Mouse (Mus musculus): Measurements from ENCODE around the gene Zfp385c. TPM values are rescaled to one million over a fixed set of nuclear protein-coding genes. Genes with fewer than 3 reads are reported as not detected.

Zfp385c gene
- 0.26 TPM in 1 of 2 replicates, not detected in the other for polyA plus RNA-seq (2014; fragmentation: Nextera tagmentation; extraction: Ambion mirVana)

- Histone ChIP-seq H3K27ac (ENCODE audit: low read depth) (no peak within 1 kb of the TSS), H3K4me3 (ENCODE audit: low read depth, low read length) (peak within 1 kb of the TSS; percentile 27), H3K4me2 (ENCODE audit: low read length) (peak within 1 kb of the TSS; percentile 59), H3K4me1 (replicated peaks; ENCODE audit: control insufficient read depth, insufficient read depth, low read length) (peaks cover 7% of the 10 kb centered on the region; the same call in 1 of the 2 replicates), H3K9ac (ENCODE audit: low read length) (0 out of 2 replicates have a peak within 1 kb of the TSS, but pooled peaks have one; percentile 20), H3K9me3 (ENCODE audit: control insufficient read depth, low read length) (no peaks in the 10 kb centered on the region), H3K27me3 (replicated peaks; ENCODE audit: control insufficient read depth, insufficient read depth, low read length) (peaks cover 16% of the 10 kb centered on the region), H3K36me3 (ENCODE audit: control insufficient read depth, insufficient read depth, low read length) (no peaks in the 10 kb centered on the region)
- WGBS: 2% methylated on average over 23 of the region's 23 CpGs
- peak; percentile 67 for DNase-seq (ENCODE audit: low spot score)
- no peak for ATAC-seq (replicated peaks; ENCODE audit: low FRiP score, low TSS enrichment, low read depth)
Measured at GRCm38 (mm10) chr11:100692164-100692616, at the start of gene Zfp385c. Gene Zfp385c (minus strand): TSS chr11:100692455.

GRCm38 (mm10) chr11:100741348-100741747 is 49.1 kb upstream of the Zfp385c start:
- Histone ChIP-seq H3K4me3 (ENCODE audit: low read depth, low read length) (no peak overlapping the region), H3K9ac (ENCODE audit: low read length) (no peak overlapping the region), H3K4me2 (ENCODE audit: low read length) (no peak overlapping the region), H3K27me3 (replicated peaks; ENCODE audit: control insufficient read depth, insufficient read depth, low read length) (no peaks in the 10 kb centered on the region), H3K4me1 (replicated peaks; ENCODE audit: control insufficient read depth, insufficient read depth, low read length) (peaks cover 12% of the 10 kb centered on the region), H3K36me3 (ENCODE audit: control insufficient read depth, insufficient read depth, low read length) (no peaks in the 10 kb centered on the region), H3K9me3 (ENCODE audit: control insufficient read depth, low read length) (no peaks in the 10 kb centered on the region), H3K27ac (ENCODE audit: low read depth) (no peak overlapping the region)
- DNase-seq (ENCODE audit: low spot score): no peak
- no peak for ATAC-seq (replicated peaks; ENCODE audit: low FRiP score, low TSS enrichment, low read depth)
- 73% methylated on average over 6 of the region's 6 CpGs for whole genome bisulfite sequencing

- peak overlapping the region; percentile 56 for H3K9ac ChIP-seq (ENCODE audit: low read length)
- no peaks in the 10 kb centered on the region for H3K9me3 ChIP-seq (ENCODE audit: control insufficient read depth, low read length)
- 0 out of 2 replicates have a peak, but pooled peaks have one; percentile 7 for ATAC-seq (replicated peaks; ENCODE audit: low FRiP score, low TSS enrichment, low read depth)
- no peaks in the 10 kb centered on the region for H3K27me3 ChIP-seq (replicated peaks; ENCODE audit: control insufficient read depth, insufficient read depth, low read length)
- H3K4me1 ChIP-seq (replicated peaks; ENCODE audit: control insufficient read depth, insufficient read depth, low read length): peaks cover 18% of the 10 kb centered on the region
- no peak overlapping the region for H3K27ac ChIP-seq (ENCODE audit: low read depth)
- peak overlapping the region; percentile 98 for H3K4me3 ChIP-seq (ENCODE audit: low read depth, low read length)
- H3K4me2 ChIP-seq (ENCODE audit: low read length): peak overlapping the region; percentile 76
- DNase-seq (ENCODE audit: low spot score): no peak
- no peaks in the 10 kb centered on the region for H3K36me3 ChIP-seq (ENCODE audit: control insufficient read depth, insufficient read depth, low read length)
- 16% methylated on average over 5 of the region's 5 CpGs for WGBS
Measured at GRCm38 (mm10) chr11:100738749-100739148, 46.5 kb upstream of the Zfp385c start.

- ATAC-seq (replicated peaks; ENCODE audit: low FRiP score, low TSS enrichment, low read depth): peak; percentile 99
- WGBS: under 1% methylated on average over 39 of the region's 39 CpGs
- Histone ChIP-seq H3K36me3 (ENCODE audit: control insufficient read depth, insufficient read depth, low read length) (no peaks in the 10 kb centered on the region), H3K9me3 (ENCODE audit: control insufficient read depth, low read length) (no peaks in the 10 kb centered on the region), H3K4me2 (ENCODE audit: low read length) (peak within 1 kb of the TSS; percentile 86), H3K27ac (ENCODE audit: low read depth) (peak within 1 kb of the TSS; percentile 69), H3K27me3 (replicated peaks; ENCODE audit: control insufficient read depth, insufficient read depth, low read length) (no peaks in the 10 kb centered on the region), H3K9ac (ENCODE audit: low read length) (peak within 1 kb of the TSS; percentile 92), H3K4me3 (ENCODE audit: low read depth, low read length) (peak within 1 kb of the TSS; percentile 98), H3K4me1 (replicated peaks; ENCODE audit: control insufficient read depth, insufficient read depth, low read length) (peaks cover 18% of the 10 kb centered on the region)
- DNase-seq (ENCODE audit: low spot score): peak; percentile 98
Measured at GRCm38 (mm10) chr11:100738066-100738604, 45.9 kb upstream of the Zfp385c start, which contains the start of gene Rab5c. Gene Rab5c (minus strand): TSS chr11:100738215.

- Histone ChIP-seq H3K27ac (ENCODE audit: low read depth) (peak overlapping the region; percentile 43; the same call in 1 of the 2 replicates), H3K27me3 (replicated peaks; ENCODE audit: control insufficient read depth, insufficient read depth, low read length) (no peaks in the 10 kb centered on the region), H3K36me3 (ENCODE audit: control insufficient read depth, insufficient read depth, low read length) (0 out of 2 replicates have a peak, but pooled peaks cover 4% of the 10 kb centered on the region), H3K4me1 (replicated peaks; ENCODE audit: control insufficient read depth, insufficient read depth, low read length) (peaks cover 18% of the 10 kb centered on the region), H3K4me3 (ENCODE audit: low read depth, low read length) (peak overlapping the region; percentile 98), H3K4me2 (ENCODE audit: low read length) (peak overlapping the region; percentile 86), H3K9ac (ENCODE audit: low read length) (peak overlapping the region; percentile 92), H3K9me3 (ENCODE audit: control insufficient read depth, low read length) (no peaks in the 10 kb centered on the region)
- no peak for ATAC-seq (replicated peaks; ENCODE audit: low FRiP score, low TSS enrichment, low read depth)
- WGBS: 1% methylated on average over 13 of the region's 13 CpGs
- no peak for DNase-seq (ENCODE audit: low spot score)
Measured at GRCm38 (mm10) chr11:100737105-100737733, 45.0 kb upstream of the Zfp385c start.

- H3K27me3 ChIP-seq (replicated peaks; ENCODE audit: control insufficient read depth, insufficient read depth, low read length): no peaks in the 10 kb centered on the region
- no peak for ATAC-seq (replicated peaks; ENCODE audit: low FRiP score, low TSS enrichment, low read depth)
Measured at GRCm38 (mm10) chr11:100736746-100737080, 44.5 kb upstream of the Zfp385c start.

GRCm38 (mm10) chr11:100735954-100736745 is 43.9 kb upstream of the Zfp385c start:
- no peaks in the 10 kb centered on the region for H3K9me3 ChIP-seq (ENCODE audit: control insufficient read depth, low read length)
- ATAC-seq (replicated peaks; ENCODE audit: low FRiP score, low TSS enrichment, low read depth): no peak
- peak overlapping the region; percentile 21; the same call in 1 of the 2 replicates for H3K9ac ChIP-seq (ENCODE audit: low read length)
- no peak overlapping the region for H3K4me3 ChIP-seq (ENCODE audit: low read depth, low read length)
- no peak overlapping the region for H3K27ac ChIP-seq (ENCODE audit: low read depth)
- no peaks in the 10 kb centered on the region for H3K27me3 ChIP-seq (replicated peaks; ENCODE audit: control insufficient read depth, insufficient read depth, low read length)
- H3K4me2 ChIP-seq (ENCODE audit: low read length): peak overlapping the region; percentile 86
- 71% methylated on average over 14 of the region's 14 CpGs for WGBS
- peaks cover 18% of the 10 kb centered on the region for H3K4me1 ChIP-seq (replicated peaks; ENCODE audit: control insufficient read depth, insufficient read depth, low read length)
- 0 out of 2 replicates have a peak, but pooled peaks cover 7% of the 10 kb centered on the region for H3K36me3 ChIP-seq (ENCODE audit: control insufficient read depth, insufficient read depth, low read length)
- DNase-seq (ENCODE audit: low spot score): no peak

More at GRCm38 (mm10) chr11:100736746-100737080, 44.5 kb upstream of the Zfp385c start:
- Histone ChIP-seq H3K4me1 (replicated peaks; ENCODE audit: control insufficient read depth, insufficient read depth, low read length) (peaks cover 18% of the 10 kb centered on the region), H3K4me2 (ENCODE audit: low read length) (peak overlapping the region; percentile 86), H3K27ac (ENCODE audit: low read depth) (no peak overlapping the region), H3K9ac (ENCODE audit: low read length) (0 out of 2 replicates have a peak overlapping the region, but pooled peaks have one; percentile 92), H3K4me3 (ENCODE audit: low read depth, low read length) (peak overlapping the region; percentile 98), H3K9me3 (ENCODE audit: control insufficient read depth, low read length) (no peaks in the 10 kb centered on the region), H3K36me3 (ENCODE audit: control insufficient read depth, insufficient read depth, low read length) (0 out of 2 replicates have a peak, but pooled peaks cover 7% of the 10 kb centered on the region)
- WGBS: 68% methylated on average over 4 of the region's 4 CpGs
- no peak for DNase-seq (ENCODE audit: low spot score)

- H3K27ac ChIP-seq (ENCODE audit: low read depth): no peak overlapping the region
- no peak overlapping the region for H3K4me3 ChIP-seq (ENCODE audit: low read depth, low read length)
- H3K4me1 ChIP-seq (replicated peaks; ENCODE audit: control insufficient read depth, insufficient read depth, low read length): peaks cover 18% of the 10 kb centered on the region
- H3K9me3 ChIP-seq (ENCODE audit: control insufficient read depth, low read length): no peaks in the 10 kb centered on the region
- H3K4me2 ChIP-seq (ENCODE audit: low read length): no peak overlapping the region
- H3K9ac ChIP-seq (ENCODE audit: low read length): no peak overlapping the region
- WGBS: 88% methylated on average over 9 of the region's 9 CpGs
- H3K27me3 ChIP-seq (replicated peaks; ENCODE audit: control insufficient read depth, insufficient read depth, low read length): no peaks in the 10 kb centered on the region
- ATAC-seq (replicated peaks; ENCODE audit: low FRiP score, low TSS enrichment, low read depth) (no peak), DNase-seq (ENCODE audit: low spot score) (no peak)
- 0 out of 2 replicates have a peak, but pooled peaks cover 7% of the 10 kb centered on the region for H3K36me3 ChIP-seq (ENCODE audit: control insufficient read depth, insufficient read depth, low read length)
Measured at GRCm38 (mm10) chr11:100735134-100735865, 43.0 kb upstream of the Zfp385c start.

Measured in intestine, embryonic 14.5 days (tissue).